Mouse (Mus musculus) lung, adult 2 months (tissue): ENCODE data around the gene Map4. TPM values are rescaled to one million over a fixed set of nuclear protein-coding genes. Genes with fewer than 3 reads are reported as not detected.

Experiments
- DNase-seq: peaks from one replicate; pipeline ENCODE4 v3.0.0; 2022
- H3K4me1 ChIP-seq: fragments of 200-500 bp; 2 replicates; pipeline ENCODE4 v1.6.1; 2011; ENCODE audit warnings: low read length; ENCODE audit not compliant: control insufficient read depth, insufficient read depth
- H3K4me3 ChIP-seq: fragments of 200-500 bp; replicated peaks from 2 replicates; pipeline ENCODE3; 2011; ENCODE audit warnings: low read depth, mild to moderate bottlenecking, control low read depth, low read length; ENCODE audit errors: extremely low read depth
- CTCF ChIP-seq: fragments of 200-500 bp; IDR thresholded peaks from 2 replicates; pipeline ENCODE4 v1.5.1; 2011; ENCODE audit warnings: mild to moderate bottlenecking, low read length, control low read depth; ENCODE audit not compliant: insufficient read depth
- POLR2A ChIP-seq: fragments of 200-500 bp; IDR thresholded peaks from 2 replicates; pipeline ENCODE4 v1.6.1; 2011; ENCODE audit warnings: low read depth, mild to moderate bottlenecking, control low read depth, low read length, borderline replicate concordance; ENCODE audit errors: extremely low read depth
- WGBS: fragments of 180-500 bp; shearing (Covaris S2); methylation state at CpG from one replicate; pipeline ENCODE4 v1.1.7; 2018; 5-methylcytosine and 5-hydroxymethylcytosine counted together
- polyA plus RNA-seq: library from polyadenylated mRNA; depleted of rRNA; stranded (reverse); fragments of >200 nt; gene quantifications from 2 replicates; pipeline ENCODE4 v1.2.3, GENCODE M21; 2012

Gene Map4
- polyA plus RNA-seq, 1 experiment = 275 TPM

- H3K4me3 ChIP-seq = no peak overlapping the region
- TF ChIP-seq CTCF (no peak), POLR2A (no peak)
- DNase-seq = no peak
- 34% methylated on average over 2 of the region's 2 CpGs for WGBS
- H3K4me1 ChIP-seq = peaks cover 5% of the 10 kb centered on the region
These were observed 33.2 kb upstream of the Map4 start for GRCm38 (mm10) chr9:109898027-109898426.

GRCm38 (mm10) chr9:109899361-109899760 lies 31.9 kb upstream of the Map4 start:
- Histone ChIP-seq H3K4me1 (peaks cover 5% of the 10 kb centered on the region), H3K4me3 (no peak overlapping the region)
- whole genome bisulfite sequencing = 34% methylated on average over 10 of the region's 15 CpGs
- TF ChIP-seq POLR2A (no peak), CTCF (no peak)
- DNase-seq = no peak

DNA sequence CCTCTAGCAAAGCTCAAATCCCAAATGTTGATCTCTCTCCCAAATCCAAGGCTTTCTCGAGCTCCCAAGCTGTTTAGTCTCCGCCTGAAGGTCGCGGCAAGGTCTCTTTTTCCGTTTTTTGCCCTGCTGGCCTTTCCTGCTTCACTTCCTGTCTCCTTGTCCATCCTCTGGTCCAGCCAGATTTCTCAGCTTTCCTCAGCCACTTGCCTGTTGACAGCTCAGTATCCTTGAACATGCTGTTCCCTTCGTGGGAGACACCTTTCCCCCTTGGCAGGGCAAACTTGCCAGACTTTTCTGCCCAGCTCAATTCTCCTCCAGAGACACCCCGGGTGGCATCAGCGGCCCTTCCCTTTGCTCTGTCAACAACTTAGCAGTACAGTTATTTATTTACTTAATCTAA lies 31.5 kb upstream of the Map4 start:
- Histone ChIP-seq H3K4me1 (peaks cover 5% of the 10 kb centered on the region), H3K4me3 (no peak overlapping the region)
- no peak for TF ChIP-seq POLR2A
- TF ChIP-seq CTCF = no peak
- no peak for DNase-seq
- WGBS = 27% methylated on average over 8 of the region's 8 CpGs

GRCm38 (mm10) chr9:109900604-109901003 lies 30.7 kb upstream of the Map4 start:
- no peak for DNase-seq

GRCm38 (mm10) chr9:109902246-109902645 lies 29.0 kb upstream of the Map4 start:
- TF ChIP-seq CTCF (no peak), POLR2A (no peak)
- no peak for DNase-seq
- no peak overlapping the region for H3K4me3 ChIP-seq
- WGBS = 57% methylated on average over 4 of the region's 4 CpGs
- H3K4me1 ChIP-seq = peaks cover 5% of the 10 kb centered on the region

More at GRCm38 (mm10) chr9:109900604-109901003, 30.7 kb upstream of the Map4 start:
- H3K4me1 ChIP-seq = peaks cover 5% of the 10 kb centered on the region
- WGBS = 76% methylated on average over 3 of the region's 3 CpGs
- TF ChIP-seq CTCF = no peak
- no peak overlapping the region for H3K4me3 ChIP-seq

DNA sequence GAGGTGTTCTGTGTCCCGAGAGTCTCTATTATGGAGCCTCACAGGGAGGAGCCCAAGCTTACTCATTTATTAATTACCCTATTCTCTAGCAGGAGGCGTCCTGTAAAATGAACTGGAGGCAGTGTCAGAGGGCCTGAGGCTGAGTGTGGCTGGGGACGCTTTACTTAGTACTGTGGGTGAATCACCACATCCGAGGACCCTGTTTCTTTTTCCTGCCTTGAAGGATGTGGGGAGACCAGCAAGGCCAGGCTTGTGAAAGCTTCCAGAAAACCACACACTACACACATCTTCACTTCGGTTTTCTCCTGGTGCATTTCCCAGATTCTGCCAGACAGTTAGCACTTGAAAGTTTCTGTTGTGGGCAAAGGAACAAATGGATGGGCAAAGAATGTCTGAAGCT lies 28.5 kb upstream of the Map4 start:
- no peak for DNase-seq
- Histone ChIP-seq H3K4me3 (no peak overlapping the region), H3K4me1 (peaks cover 8% of the 10 kb centered on the region)
- no peak for TF ChIP-seq CTCF
- TF ChIP-seq POLR2A = no peak
- 60% methylated on average over 5 of the region's 5 CpGs for WGBS

- TF ChIP-seq POLR2A = no peak
- TF ChIP-seq CTCF = no peak
- peaks cover 3% of the 10 kb centered on the region; the same call in 1 of the 2 replicates for H3K4me1 ChIP-seq
- no peak for DNase-seq
- WGBS = 39% methylated on average over 8 of the region's 8 CpGs
- H3K4me3 ChIP-seq = no peak overlapping the region
These were observed 24.0 kb upstream of the Map4 start for GRCm38 (mm10) chr9:109907300-109907699.

GRCm38 (mm10) chr9:109907774-109908465 lies 23.3 kb upstream of the Map4 start:
- TF ChIP-seq POLR2A (no peak), CTCF (no peak)
- 55% methylated on average over 6 of the region's 6 CpGs for WGBS
- no peak for DNase-seq

GRCm38 (mm10) chr9:109909102-109909501 lies 22.2 kb upstream of the Map4 start:
- H3K4me3 ChIP-seq = no peak overlapping the region
- WGBS = 83% methylated on average over 8 of the region's 8 CpGs
- TF ChIP-seq CTCF (no peak), POLR2A (no peak)
- no peak for DNase-seq
- peaks cover 3% of the 10 kb centered on the region; the same call in 1 of the 2 replicates for H3K4me1 ChIP-seq

More at GRCm38 (mm10) chr9:109907774-109908465, 23.3 kb upstream of the Map4 start:
- Histone ChIP-seq H3K4me1 (peaks cover 3% of the 10 kb centered on the region; the same call in 1 of the 2 replicates), H3K4me3 (no peak overlapping the region)

DNA sequence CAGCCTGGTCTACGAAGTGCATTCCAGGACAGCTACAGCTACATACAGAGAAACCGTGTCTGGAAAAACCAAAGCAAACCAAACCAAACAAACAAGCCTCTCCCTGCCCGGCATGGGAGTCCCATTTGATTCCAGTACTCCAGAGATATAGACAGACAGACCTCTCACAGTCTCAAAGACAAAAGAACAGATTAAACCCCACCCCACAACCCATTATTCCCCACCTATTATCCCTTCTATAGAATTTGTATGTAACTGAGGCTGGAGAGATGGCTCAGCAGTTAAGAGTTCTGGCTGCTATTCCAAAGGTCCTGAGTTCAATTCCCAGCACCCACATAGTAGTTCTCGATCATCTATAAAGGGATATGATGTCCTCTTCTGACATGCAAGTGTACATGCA lies 21.3 kb upstream of the Map4 start:
- Histone ChIP-seq H3K4me3 (no peak overlapping the region), H3K4me1 (peaks cover 3% of the 10 kb centered on the region; the same call in 1 of the 2 replicates)
- 81% methylated on average over 4 of the region's 4 CpGs for WGBS
- DNase-seq = no peak
- TF ChIP-seq CTCF (no peak), POLR2A (no peak)

DNA sequence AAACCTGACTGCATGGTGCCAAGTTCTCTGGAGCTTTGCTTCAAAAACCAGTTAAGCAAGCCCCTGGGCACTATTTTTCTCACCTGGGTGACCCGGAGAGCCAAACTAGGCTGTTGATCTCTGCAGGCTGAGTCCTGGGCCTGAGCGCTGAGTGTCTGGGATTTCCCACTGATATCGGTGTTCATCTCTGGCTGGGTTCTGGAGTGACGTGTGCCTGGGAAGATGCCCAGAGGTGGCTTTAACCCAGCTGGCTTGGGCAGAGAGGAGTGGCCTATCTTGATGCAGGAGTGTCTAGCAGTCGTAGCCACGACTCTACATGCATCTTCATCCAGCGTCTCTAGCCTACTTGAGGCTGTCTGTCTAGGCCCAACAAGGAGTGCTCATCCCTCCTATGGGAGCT lies 19.5 kb upstream of the Map4 start:
- no peak for DNase-seq
- TF ChIP-seq POLR2A (no peak), CTCF (no peak)
- Histone ChIP-seq H3K4me1 (peaks cover 3% of the 10 kb centered on the region; the same call in 1 of the 2 replicates), H3K4me3 (no peak overlapping the region)
- WGBS = 75% methylated on average over 7 of the region's 7 CpGs
